Mouse (Mus musculus) kidney, postnatal 0 days (tissue): ENCODE measurements around the gene Gpc5. TPM values are rescaled to one million over a fixed set of nuclear protein-coding genes. Genes with fewer than 3 reads are reported as not detected.
"Not testable (repeated sequence)": the region's sequence is repeated elsewhere in the genome, so short reads cannot be mapped to it uniquely, and the experiment has no call there.

Experiments used
- ATAC-seq: fragments of 200-750 bp; cut with Nextera tagmentation; replicated peaks from 2 replicates; pipeline ENCODE4 v1.8.0; 2017; ENCODE audit warnings: low read depth, moderate number of reproducible peaks, moderate TSS enrichment, moderate library complexity; ENCODE audit not compliant: low FRiP score
- DNase-seq: peaks from one replicate; pipeline ENCODE4 v3.0.0-alpha.2; 2016; ENCODE audit warnings: low spot score
- H3K27ac ChIP-seq: fragments of 300-500 bp; sonication (generic); 2 replicates; pipeline ENCODE4 v1.5.1; 2014; ENCODE audit warnings: mild to moderate bottlenecking
- H3K27me3 ChIP-seq: fragments of 300-500 bp; sonication (generic); 2 replicates; pipeline ENCODE4 v1.6.1; 2014; ENCODE audit warnings: low read length, mixed read lengths; ENCODE audit not compliant: insufficient read depth
- H3K36me3 ChIP-seq: fragments of 300-500 bp; sonication (generic); 2 replicates; pipeline ENCODE4 v1.6.1; 2014; ENCODE audit warnings: low read length, mixed read lengths; ENCODE audit not compliant: insufficient read depth
- H3K4me1 ChIP-seq: fragments of 300-500 bp; sonication (generic); replicated peaks from 2 replicates; pipeline ENCODE4 v1.6.1; 2014; ENCODE audit warnings: antibody characterized with exemption, low read length, mixed read lengths; ENCODE audit not compliant: insufficient read depth
- H3K4me2 ChIP-seq: fragments of 300-500 bp; sonication (generic); 2 replicates; pipeline ENCODE4 v1.6.1; 2014; ENCODE audit warnings: mild to moderate bottlenecking, low read length, moderate library complexity, mixed read lengths
- H3K4me3 ChIP-seq: fragments of 300-500 bp; sonication (generic); replicated peaks from 2 replicates; pipeline ENCODE4 v1.5.1; 2014; ENCODE audit warnings: low read depth, low read length
- H3K9ac ChIP-seq: fragments of 300-500 bp; sonication (generic); 2 replicates; pipeline ENCODE4 v1.6.1; 2014; ENCODE audit warnings: low read depth, low read length
- H3K9me3 ChIP-seq: fragments of 300-500 bp; sonication (generic); replicated peaks from 2 replicates; pipeline ENCODE4 v1.6.1; 2016; ENCODE audit warnings: low read length, inconsistent platforms, mixed read lengths
- CTCF ChIP-seq: IDR thresholded peaks from 2 replicates; pipeline ENCODE4 v1.5.1; 2016; ENCODE audit warnings: antibody characterized with exemption, low read depth, mild to moderate bottlenecking, moderate library complexity
- WGBS: fragments of 180-500 bp; shearing (Covaris S2); extraction: QIAGEN DNeasy Blood & Tissue Kit; methylation state at CpG from one replicate; pipeline ENCODE4 v1.1.7; 2014; 5-methylcytosine and 5-hydroxymethylcytosine counted together
- polyA plus RNA-seq: library from polyadenylated mRNA; unstranded; fragments of >200 nt; fragmentation: Nextera tagmentation; extraction: Ambion mirVana; gene quantifications from 2 replicates; pipeline ENCODE4 v1.2.1, GENCODE M21; 2015

The Gpc5 gene
- polyA plus RNA-seq, 1 experiment from 2014 or later, result 18.5 TPM

- H3K4me1 ChIP-seq, result no peaks in the 10 kb centered on the region; the same call in 1 of the 2 replicates
- peaks cover 25% of the 10 kb centered on the region; the same call in 1 of the 2 replicates for H3K36me3 ChIP-seq
- no peaks in the 10 kb centered on the region for H3K27me3 ChIP-seq
- no peak overlapping the region for H3K27ac ChIP-seq
- H3K9ac ChIP-seq, result no peak overlapping the region
- DNase-seq (no peak), ATAC-seq (no peak)
- H3K4me2 ChIP-seq, result no peak overlapping the region
- TF ChIP-seq CTCF, result no peak
- H3K9me3 ChIP-seq, result no peaks in the 10 kb centered on the region
- no peak overlapping the region for H3K4me3 ChIP-seq
- 35% methylated on average over 5 of the region's 5 CpGs for WGBS
Measured at GRCm38 (mm10) chr14:115048863-115049566, 43.0 kb upstream of the Gpc5 start.

DNA sequence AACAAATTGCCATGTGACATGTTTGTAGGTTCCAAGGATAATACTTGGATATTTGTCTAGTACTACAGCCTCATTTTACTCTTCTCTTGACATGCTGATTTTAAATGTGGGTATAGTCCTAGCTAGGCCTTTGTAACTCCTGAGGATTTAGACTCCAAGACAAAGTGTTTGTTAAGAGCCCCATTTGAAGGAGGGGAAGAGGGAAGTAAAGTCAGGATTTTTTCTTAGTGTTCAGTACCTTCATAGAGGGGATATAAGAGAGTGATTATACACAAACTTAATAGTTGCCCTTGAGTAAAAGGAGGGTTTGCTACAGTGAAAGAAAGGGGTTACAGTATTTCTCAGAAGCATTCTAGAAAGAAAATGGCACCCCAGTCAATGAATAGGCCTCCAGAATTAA lies 42.2 kb upstream of the Gpc5 start:
- DNase-seq (no peak), ATAC-seq (no peak)
- TF ChIP-seq CTCF, result no peak
- Histone ChIP-seq H3K27ac (no peak overlapping the region), H3K4me2 (no peak overlapping the region), H3K36me3 (peaks cover 18% of the 10 kb centered on the region; the same call in 1 of the 2 replicates), H3K9ac (no peak overlapping the region), H3K4me1 (no peaks in the 10 kb centered on the region), H3K27me3 (no peaks in the 10 kb centered on the region), H3K9me3 (no peaks in the 10 kb centered on the region), H3K4me3 (no peak overlapping the region)

GRCm38 (mm10) chr14:115051106-115051760 lies 40.8 kb upstream of the Gpc5 start:
- no peaks in the 10 kb centered on the region for H3K9me3 ChIP-seq
- H3K36me3 ChIP-seq, result peaks cover 9% of the 10 kb centered on the region; the same call in 1 of the 2 replicates
- H3K9ac ChIP-seq, result no peak overlapping the region
- TF ChIP-seq CTCF, result no peak
- DNase-seq, result no peak
- ATAC-seq, result no peak
- no peak overlapping the region for H3K27ac ChIP-seq
- WGBS, result 80% methylated on average over 5 of the region's 5 CpGs
- H3K4me1 ChIP-seq, result no peaks in the 10 kb centered on the region
- H3K4me3 ChIP-seq, result no peak overlapping the region
- no peak overlapping the region for H3K4me2 ChIP-seq
- H3K27me3 ChIP-seq, result no peaks in the 10 kb centered on the region

GRCm38 (mm10) chr14:115052371-115052770 lies 39.6 kb upstream of the Gpc5 start:
- H3K27me3 ChIP-seq, result no peaks in the 10 kb centered on the region
- no peak overlapping the region for H3K4me2 ChIP-seq
- no peak for DNase-seq
- WGBS, result 82% methylated on average over 4 of the region's 4 CpGs
- H3K27ac ChIP-seq, result no peak overlapping the region
- H3K9me3 ChIP-seq, result no peaks in the 10 kb centered on the region
- H3K4me3 ChIP-seq, result no peak overlapping the region
- H3K4me1 ChIP-seq, result no peaks in the 10 kb centered on the region
- no peak overlapping the region for H3K9ac ChIP-seq
- ATAC-seq, result no peak
- peaks cover 3% of the 10 kb centered on the region; the same call in 1 of the 2 replicates for H3K36me3 ChIP-seq
- TF ChIP-seq CTCF, result no peak

GRCm38 (mm10) chr14:115054252-115054651 lies 37.8 kb upstream of the Gpc5 start:
- Histone ChIP-seq H3K9ac (no peak overlapping the region), H3K4me2 (no peak overlapping the region), H3K27ac (no peak overlapping the region), H3K4me3 (no peak overlapping the region), H3K27me3 (no peaks in the 10 kb centered on the region), H3K9me3 (no peaks in the 10 kb centered on the region), H3K36me3 (no peaks in the 10 kb centered on the region), H3K4me1 (no peaks in the 10 kb centered on the region)
- DNase-seq (no peak), ATAC-seq (no peak)
- 87% methylated on average over 4 of the region's 4 CpGs for WGBS
- TF ChIP-seq CTCF, result no peak

GRCm38 (mm10) chr14:115057524-115057923 lies 34.5 kb upstream of the Gpc5 start:
- DNase-seq (no peak), ATAC-seq (no peak)
- Histone ChIP-seq H3K4me3 (no peak overlapping the region), H3K9me3 (no peaks in the 10 kb centered on the region), H3K4me1 (no peaks in the 10 kb centered on the region), H3K27ac (no peak overlapping the region), H3K9ac (no peak overlapping the region), H3K36me3 (no peaks in the 10 kb centered on the region), H3K27me3 (no peaks in the 10 kb centered on the region), H3K4me2 (no peak overlapping the region)
- 92% methylated on average over 4 of the region's 4 CpGs for WGBS
- no peak for TF ChIP-seq CTCF

- not testable (repeated sequence) for H3K4me2 ChIP-seq, H3K4me1 ChIP-seq, ATAC-seq, H3K27ac ChIP-seq, H3K9ac ChIP-seq, H3K27me3 ChIP-seq, H3K4me3 ChIP-seq, H3K9me3 ChIP-seq, H3K36me3 ChIP-seq, DNase-seq
- 65% methylated on average over 2 of the region's 2 CpGs for WGBS
Measured at GRCm38 (mm10) chr14:115066164-115066563, 25.9 kb upstream of the Gpc5 start.
